Mouse (Mus musculus) testis, adult 2 months (tissue): ENCODE data around the gene Trim66.

Experiments used
- CTCF ChIP-seq: fragments of 200-500 bp; IDR thresholded peaks from 2 replicates; pipeline ENCODE4 v1.5.1; 2012; ENCODE audit warnings: low read depth, mild to moderate bottlenecking, inconsistent platforms, low read length, moderate library complexity; ENCODE audit not compliant: control insufficient read depth, insufficient read depth, insufficient replicate concordance
- POLR2A ChIP-seq: fragments of 200-500 bp; IDR thresholded peaks from 2 replicates; pipeline ENCODE4 v1.6.1; 2012; ENCODE audit warnings: low read depth, mild to moderate bottlenecking, inconsistent platforms, low read length, moderate library complexity; ENCODE audit not compliant: control insufficient read depth

DNA sequence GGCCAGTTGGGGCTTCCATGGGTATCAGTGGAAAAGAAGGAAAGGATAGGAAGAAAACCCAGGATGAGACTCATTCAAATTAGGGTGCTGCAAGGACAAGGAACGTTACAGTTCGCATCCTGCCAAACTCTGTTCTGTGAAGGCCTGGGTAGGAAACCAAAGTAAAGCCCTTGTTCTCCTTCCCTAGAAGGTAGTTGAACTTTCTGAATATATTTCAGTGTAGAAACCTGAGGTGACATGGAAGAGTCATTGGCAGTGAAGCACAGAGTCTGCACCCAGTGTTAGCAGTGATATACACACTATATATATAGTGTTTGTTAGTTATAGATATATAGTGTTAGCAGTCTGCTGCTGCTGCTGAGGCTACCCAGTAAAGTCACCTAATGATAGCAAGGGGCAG lies 15.4 kb upstream of the Trim66 start:
- TF ChIP-seq CTCF (no peak), POLR2A (no peak)
